27 mouse cellular contexts compared by ENCODE assay signal in the genomic region with DNA sequence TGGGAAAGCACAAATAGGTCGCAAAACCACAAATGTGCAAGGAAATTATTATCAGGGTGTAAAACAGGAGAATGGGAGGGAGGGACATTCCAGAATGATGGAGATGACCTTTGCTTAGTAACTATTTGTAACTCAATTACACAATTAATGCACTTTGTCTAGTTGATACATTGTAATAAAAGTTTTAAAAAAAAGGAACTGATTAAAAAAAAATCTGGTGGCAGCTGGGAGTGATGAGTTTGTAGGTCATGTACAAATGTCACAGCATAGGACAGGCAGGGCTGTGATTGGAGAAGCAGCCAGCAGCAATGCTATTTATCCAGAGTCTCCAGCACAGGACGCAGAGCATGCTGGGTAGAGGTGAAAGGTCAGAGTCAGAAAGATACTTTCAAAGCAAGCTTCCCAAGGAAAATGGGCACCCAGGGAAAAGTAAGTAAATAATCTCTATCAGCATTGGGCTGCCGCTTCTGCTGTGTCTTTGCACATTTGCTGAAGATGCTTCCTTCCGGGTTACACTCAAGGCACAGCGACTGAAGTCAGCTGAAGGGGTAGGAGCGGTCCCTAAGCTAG. TPM values are rescaled to one million over a fixed set of nuclear protein-coding genes. Genes with fewer than 3 reads are reported as not detected.
DNase-seq lines count a peak whose midpoint lies in the region; ATAC-seq and TF ChIP-seq lines count a peak whose summit lies in the region.
"Had no signal": no experiment of that assay in that cellular context is flagged by ENCODE, and none has a peak within 500 bp of the region (broad histone marks: within the 10 kb centered on the region; RNA-seq: fewer than 3 reads in every experiment).

A gene (plus strand): TSS at position 346 of the 570 bp plus-strand sequence.

- TF ChIP-seq POLR2A in liver, adult 2 months (IDR thresholded peaks at IDR 0.05; ENCODE audit: extremely low read depth, insufficient read depth, low read length): no peak

- H3K36me3 ChIP-seq in liver, adult 2 months (ENCODE audit: control insufficient read depth, insufficient read depth, low read length): peaks cover 16% of the 10 kb centered on the region
- no peaks in the 10 kb centered on the region for H3K36me3 ChIP-seq in liver, embryonic 12.5 days
- H3K36me3 ChIP-seq in embryonic facial prominence, embryonic 10.5 days (replicated peaks): no peaks in the 10 kb centered on the region
- H3K36me3 ChIP-seq: G1E; heart, embryonic 13.5 days; hindbrain, embryonic 13.5 days; limb, embryonic 13.5 days had no signal

- peak within 1 kb of the TSS; percentile 99 for H3K27ac ChIP-seq in liver, adult 2 months (replicated peaks; ENCODE audit: insufficient read depth, low read depth, low read length)
- no peak within 1 kb of the TSS for H3K27ac ChIP-seq in liver, embryonic 12.5 days
- H3K27ac ChIP-seq in embryonic facial prominence, embryonic 10.5 days (replicated peaks): no peak within 1 kb of the TSS
- H3K27ac ChIP-seq: heart, embryonic 13.5 days; hindbrain, embryonic 13.5 days; limb, embryonic 13.5 days had no signal

- no peak for ATAC-seq in liver, embryonic 12.5 days
- ATAC-seq: forebrain, embryonic 14.5 days; inflammation-experienced regulatory T-cells, adult 6 months had no signal

- peak within 1 kb of the TSS; percentile 86 for H3K9ac ChIP-seq in liver, adult 2 months (ENCODE audit: low read depth, low read length)
- no peak within 1 kb of the TSS for H3K9ac ChIP-seq in liver, embryonic 12.5 days
- H3K9ac ChIP-seq: heart, embryonic 13.5 days; hindbrain, embryonic 13.5 days; limb, embryonic 13.5 days had no signal

- no peaks in the 10 kb centered on the region for H3K9me3 ChIP-seq in liver, embryonic 12.5 days (replicated peaks)
- no peaks in the 10 kb centered on the region for H3K9me3 ChIP-seq in embryonic facial prominence, embryonic 10.5 days
- H3K9me3 ChIP-seq: G1E; heart, embryonic 13.5 days; hindbrain, embryonic 13.5 days; limb, embryonic 13.5 days; megakaryocyte, embryonic 14.5 days had no signal

- peak within 1 kb of the TSS; percentile 73 for H3K4me3 ChIP-seq in liver, adult 2 months (ENCODE audit: insufficient read depth, low read depth, low read length)
- H3K4me3 ChIP-seq in liver, embryonic 12.5 days: no peak within 1 kb of the TSS
- H3K4me3 ChIP-seq in embryonic facial prominence, embryonic 10.5 days: no peak within 1 kb of the TSS
- H3K4me3 ChIP-seq: heart, embryonic 13.5 days; hindbrain, embryonic 13.5 days; limb, embryonic 13.5 days; megakaryocyte, embryonic 14.5 days had no signal

- H3K79me2 ChIP-seq in liver, adult 2 months (ENCODE audit: control insufficient read depth, insufficient read depth, low read length): no peaks in the 10 kb centered on the region; the same call in 1 of the 2 replicates

- H3K4me2 ChIP-seq in liver, embryonic 12.5 days: no peak within 1 kb of the TSS
- H3K4me2 ChIP-seq: heart, embryonic 13.5 days; hindbrain, embryonic 13.5 days; limb, embryonic 13.5 days had no signal

- no peaks in the 10 kb centered on the region for H3K27me3 ChIP-seq in liver, adult 2 months (ENCODE audit: control insufficient read depth, insufficient read depth, low read length)
- H3K27me3 ChIP-seq in liver, embryonic 12.5 days (replicated peaks): no peaks in the 10 kb centered on the region
- no peaks in the 10 kb centered on the region for H3K27me3 ChIP-seq in embryonic facial prominence, embryonic 10.5 days (replicated peaks; ENCODE audit: low read depth, poor library complexity, severe bottlenecking)
- H3K27me3 ChIP-seq: heart, embryonic 13.5 days; hindbrain, embryonic 13.5 days; limb, embryonic 13.5 days; megakaryocyte, embryonic 14.5 days had no signal

- H3K4me1 ChIP-seq in liver, adult 2 months (ENCODE audit: control insufficient read depth, insufficient read depth, low read length): peaks cover 14% of the 10 kb centered on the region
- H3K4me1 ChIP-seq in liver, embryonic 12.5 days: no peaks in the 10 kb centered on the region
- H3K4me1 ChIP-seq in embryonic facial prominence, embryonic 10.5 days: no peaks in the 10 kb centered on the region
- H3K4me1 ChIP-seq: heart, embryonic 13.5 days; hindbrain, embryonic 13.5 days; limb, embryonic 13.5 days; megakaryocyte, embryonic 14.5 days had no signal

- no peak for DNase-seq in adrenal gland, postnatal 14 days
- DNase-seq in adrenal gland, postnatal 4 days (ENCODE audit: low spot score in 2 of 2): no peak
- DNase-seq in liver, adult 2 months (ENCODE audit: extremely low read depth, low read depth, low spot score): peak; percentile 92
- DNase-seq in embryo, embryonic 10.5 days (ENCODE audit: low spot score): peak; percentile 35
- peak; percentile 51 for DNase-seq in testis, postnatal 10 days (ENCODE audit: low spot score)
- DNase-seq in embryonic facial prominence, embryonic 10.5 days (ENCODE audit: low spot score): no peak
- DNase-seq: cerebellum, postnatal 10 days; gastrocnemius, postnatal 10 days; heart, adult 11 months; lung, postnatal 14 days; retina, postnatal 1 day; thymus, postnatal 25 days had no signal

- no peak for TF ChIP-seq CTCF in liver, adult 2 months (IDR thresholded peaks at IDR 0.05; ENCODE audit: low read depth, low read length)

- WGBS in liver, adult 2 months: 18% methylated on average over 6 of the region's 6 CpGs
- WGBS in liver, embryonic 12.5 days (ENCODE audit: insufficient replicate concordance): 62% methylated on average over 6 of the region's 6 CpGs
- 74% methylated on average over 6 of the region's 6 CpGs for WGBS in embryonic facial prominence, embryonic 10.5 days

RNA-seq across cellular contexts. Expression of the gene that starts here (rescaled TPM):
- total RNA-seq in adrenal gland, postnatal 14 days (2021): 1.6 and 13.8 TPM in 2 replicates
- 1 to 10 TPM in 1 of 2 experiments, under 1 TPM in 1; 0.22 to 1.0 TPM for total RNA-seq in adrenal gland, postnatal 4 days (2021)
- 198 and 305 TPM in 2 replicates for total RNA-seq in liver, adult 2 months (2014; rRNA removed)
- 74.6 and 79.5 TPM in 2 replicates for polyA plus RNA-seq in liver, adult 2 months (2012; rRNA removed)
- 0.20 TPM in 1 of 2 replicates, not detected in the other for polyA plus RNA-seq in liver, embryonic 12.5 days (2016; fragmentation: Nextera tagmentation; extraction: Ambion mirVana)
- not detected in 2 replicates for polyA plus RNA-seq in embryonic facial prominence, embryonic 10.5 days (2016; fragmentation: Nextera tagmentation; extraction: Ambion mirVana)
- total RNA-seq: G1E; gastrocnemius, postnatal 10 days; heart, postnatal 25 days; layer of hippocampus, postnatal 14 days; left cerebral cortex, postnatal 14 days; midbrain, postnatal 0 days had no signal
- polyA plus RNA-seq: brain, embryonic 14.5 days; embryonic facial prominence, embryonic 11.5 days; forebrain, embryonic 14.5 days; G1E; heart, embryonic 13.5 days; hindbrain, embryonic 13.5 days; limb, embryonic 13.5 days; midbrain, postnatal 0 days; stomach, embryonic 16.5 days had no signal

Comparison
In these comparisons a context has a peak if more than half of its experiments do, and no peak if none do; other contexts are left out.
1. RNA of the gene that starts here (total RNA-seq): 198 to 305 TPM in liver, adult 2 months; 1.6 to 13.8 TPM in adrenal gland, postnatal 14 days and 0.22 to 1.0 TPM in adrenal gland, postnatal 4 days; every median in the first group is over 10 times any median in the second.
2. RNA of the gene that starts here (polyA plus RNA-seq): 74.6 to 79.5 TPM in liver, adult 2 months; not detected in embryonic facial prominence, embryonic 10.5 days and 0.20 TPM in liver, embryonic 12.5 days; every median in the first group is over 10 times any median in the second.
3. DNase-seq: peak in liver, adult 2 months (single experiment), embryo, embryonic 10.5 days (single experiment) and testis, postnatal 10 days (single experiment); none in adrenal gland, postnatal 14 days (single experiment), adrenal gland, postnatal 4 days (0 of 2) and embryonic facial prominence, embryonic 10.5 days (single experiment).